Mouse (Mus musculus): ENCODE results near the gene Csrp1.

Gene Csrp1

DNA sequence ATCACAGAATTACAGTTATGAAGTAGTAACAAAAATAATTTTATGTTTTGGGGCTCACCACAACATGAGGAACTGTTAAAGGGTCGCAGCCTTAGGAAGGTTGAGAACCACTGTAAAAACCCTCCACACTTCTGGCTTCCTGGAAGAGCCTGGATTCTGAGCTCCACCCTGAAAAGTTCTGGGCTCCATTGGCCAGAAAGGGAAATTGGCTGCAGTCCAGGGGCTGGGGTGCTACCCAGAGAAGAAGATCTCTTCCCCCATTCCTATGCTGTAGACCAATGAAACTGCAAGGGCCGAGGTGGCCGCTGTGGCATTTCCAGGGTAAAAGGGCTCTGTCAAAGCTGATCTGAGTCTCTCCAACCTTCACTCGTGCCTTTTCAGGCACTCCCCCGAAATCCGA, 21.8 kb upstream of the Csrp1 start:
- DNase-seq (ENCODE audit: low spot score): no peak

DNA sequence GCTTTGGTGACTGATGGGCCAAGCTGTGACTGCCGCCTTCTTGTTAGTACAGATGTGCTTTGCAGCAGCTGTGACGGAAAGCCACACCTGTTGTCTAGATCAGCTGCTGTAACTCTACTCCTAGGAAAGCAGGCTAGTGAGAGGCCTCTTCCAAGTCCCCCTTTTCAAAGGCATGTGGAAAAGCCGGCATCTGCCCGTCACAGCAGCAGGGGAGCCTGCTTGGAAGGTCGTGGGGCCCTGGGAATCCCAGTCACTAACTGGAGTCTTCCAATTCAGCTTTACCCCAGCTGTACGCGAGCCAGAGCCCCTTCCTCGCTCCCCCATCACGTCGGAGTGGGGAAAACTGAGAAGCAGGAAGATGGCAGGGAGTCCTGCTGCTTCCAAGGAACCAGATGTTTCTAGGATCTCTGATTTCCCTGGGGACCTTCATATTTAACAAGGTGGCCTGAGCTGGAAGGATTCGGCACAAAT, 21.4 kb upstream of the Csrp1 start:
- DNase-seq (ENCODE audit: low spot score): no peak

DNA sequence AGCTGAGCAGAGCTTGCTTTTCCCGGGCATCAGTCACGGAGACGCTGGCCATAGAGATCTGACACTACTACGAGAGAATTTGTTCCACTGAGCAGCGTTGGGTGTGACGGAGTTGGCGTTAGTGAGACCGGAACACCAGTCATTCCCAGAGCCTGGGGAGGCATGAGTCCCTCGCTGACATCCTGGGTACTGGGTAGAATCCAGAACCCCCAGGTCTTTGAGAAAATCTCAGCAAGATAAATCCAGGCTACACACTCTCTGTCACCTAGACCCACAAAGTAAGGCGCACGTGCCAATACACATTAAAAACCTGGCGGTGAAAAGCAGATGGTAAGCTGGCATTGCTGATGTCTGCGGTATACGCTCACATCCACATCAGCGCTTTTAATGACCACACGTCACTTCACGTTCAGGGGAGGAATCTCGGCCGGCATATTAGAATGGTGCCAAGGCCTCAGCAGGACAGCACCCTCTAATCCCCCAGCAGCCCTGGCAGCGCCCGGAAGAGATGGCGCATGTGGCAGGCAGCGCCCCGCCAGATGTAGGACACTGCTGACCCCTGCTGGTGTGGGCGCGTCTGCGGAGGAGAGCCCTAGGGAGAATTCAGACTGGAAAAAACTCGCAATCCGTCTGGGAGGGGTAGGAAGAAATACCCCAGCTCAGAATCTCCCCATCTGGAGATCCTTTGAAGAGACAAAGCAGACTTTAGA, 20.7 kb upstream of the Csrp1 start:
- peak; percentile 86 for DNase-seq (ENCODE audit: low spot score)

DNA sequence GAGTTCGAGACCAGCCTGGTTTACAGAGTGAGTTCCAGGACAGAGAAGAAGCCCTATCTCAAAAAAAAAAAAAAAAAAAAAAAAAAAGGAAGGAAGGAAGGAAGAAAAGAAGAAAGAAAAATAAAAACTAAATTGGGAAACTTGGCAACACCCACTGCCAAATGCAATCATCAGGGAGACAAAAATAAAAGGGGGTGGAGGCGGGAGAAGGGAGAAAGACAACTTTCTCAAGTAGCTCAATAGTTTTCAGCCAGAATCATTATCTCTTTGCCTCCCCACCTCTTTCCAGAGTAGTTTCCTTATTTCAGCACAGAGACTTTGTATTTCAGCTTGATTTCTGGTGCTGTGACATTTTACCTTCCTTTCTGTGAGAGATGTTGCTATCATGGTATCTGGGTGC, 20.0 kb upstream of the Csrp1 start:
- DNase-seq (ENCODE audit: low spot score): no peak

DNA sequence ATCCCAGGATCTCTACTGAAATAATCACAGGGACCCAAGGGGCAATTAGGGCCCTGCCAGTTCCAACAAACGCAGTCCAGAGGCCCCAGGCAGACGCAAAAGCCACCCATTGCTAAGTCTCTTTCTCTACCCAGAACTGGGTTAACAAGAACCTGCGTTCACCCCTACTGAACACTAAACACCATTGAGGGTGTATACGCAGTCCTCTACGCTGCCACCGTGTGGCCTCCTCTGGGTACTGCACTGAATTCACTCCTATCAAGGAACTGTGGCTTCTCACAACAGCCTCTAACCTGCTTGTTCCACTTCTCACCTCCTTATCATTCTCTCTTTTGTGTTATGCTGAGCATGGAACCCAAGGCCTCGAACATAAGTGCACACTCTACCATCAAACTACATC, 19.3 kb upstream of the Csrp1 start:
- peak; percentile 91 for DNase-seq (ENCODE audit: low spot score)

DNA sequence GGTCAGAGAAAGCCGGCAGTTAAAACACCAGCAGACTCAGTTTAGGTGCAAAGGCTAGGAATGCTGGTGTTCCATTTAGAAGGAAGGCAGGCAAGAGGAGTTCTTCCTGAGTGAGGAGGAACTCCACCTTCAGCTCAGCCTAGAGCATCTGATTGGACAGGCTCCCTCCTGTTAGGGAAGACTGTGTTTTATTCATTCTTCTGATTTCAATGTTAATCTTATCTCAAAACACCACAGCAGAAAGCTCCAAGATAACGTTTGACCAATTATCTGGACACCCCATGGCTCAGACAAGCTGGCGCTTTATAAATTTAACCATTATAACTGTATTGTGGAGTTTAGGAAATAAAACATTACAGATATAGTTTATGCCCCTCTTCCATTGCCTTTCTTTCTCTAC, 18.5 kb upstream of the Csrp1 start:
- DNase-seq (ENCODE audit: low spot score): no peak

DNA sequence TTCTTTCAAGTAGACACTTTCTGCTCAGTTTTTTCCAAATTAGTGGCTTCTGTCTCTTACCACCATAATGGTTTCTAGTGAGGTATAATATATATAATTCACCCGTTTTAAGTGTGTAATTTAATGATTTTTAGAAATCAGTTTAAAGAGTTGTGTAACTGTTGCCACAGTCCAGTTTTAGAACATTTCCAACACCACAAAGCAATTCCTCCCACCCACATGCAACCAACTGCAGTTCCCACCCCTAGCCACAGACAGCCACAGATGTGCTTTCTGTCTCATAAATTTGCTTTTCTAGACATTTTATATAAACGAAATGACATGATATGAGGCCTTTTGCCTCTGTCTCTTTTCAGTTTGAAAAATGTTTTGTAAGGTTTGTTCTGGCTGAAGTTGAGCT, 17.1 kb upstream of the Csrp1 start:
- DNase-seq (ENCODE audit: low spot score): no peak

DNA sequence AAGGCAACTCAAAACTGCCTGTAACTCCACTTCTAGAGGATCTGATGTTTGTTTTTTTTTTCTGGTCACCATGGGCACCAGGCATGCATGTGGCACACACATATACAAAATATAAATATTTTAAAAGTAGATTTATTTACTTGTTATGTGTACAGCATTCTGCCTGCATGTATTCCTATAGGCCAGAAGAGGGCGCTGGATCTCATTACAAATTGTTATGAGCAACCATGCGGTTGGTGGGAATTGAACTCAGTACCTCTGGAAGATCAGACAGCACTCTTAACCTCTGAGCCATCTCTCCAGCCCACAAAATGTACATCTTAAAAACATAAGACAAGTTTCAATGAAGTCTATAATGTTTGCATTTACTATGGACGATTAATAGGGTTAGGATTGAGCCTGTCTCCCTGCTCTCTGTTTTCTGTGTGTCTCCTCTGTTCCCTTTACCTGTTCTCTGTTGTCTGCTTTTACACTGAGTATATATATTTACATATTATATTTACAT, 15.5 kb upstream of the Csrp1 start:
- DNase-seq (ENCODE audit: low spot score): no peak

DNA sequence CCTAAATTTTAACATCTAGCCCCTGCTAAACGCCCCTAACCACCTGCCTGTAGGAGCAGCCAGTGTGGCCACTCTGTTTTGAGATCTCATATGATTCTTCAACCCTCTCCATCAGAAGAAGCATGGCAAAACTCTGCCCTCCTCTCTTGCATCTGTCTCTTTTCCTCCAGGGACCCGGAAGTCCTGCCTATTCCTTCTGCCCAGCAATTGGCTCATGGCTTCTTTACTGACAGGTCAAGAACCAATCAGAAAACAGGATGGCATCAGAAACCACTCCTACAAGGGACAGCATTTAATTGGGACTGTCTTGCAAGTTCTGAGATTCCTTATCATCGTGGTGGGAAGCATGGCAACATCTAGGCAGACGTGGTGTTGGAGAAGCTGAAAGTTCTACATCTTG, 11.5 kb upstream of the Csrp1 start:
- DNase-seq (ENCODE audit: low spot score): no peak

DNA sequence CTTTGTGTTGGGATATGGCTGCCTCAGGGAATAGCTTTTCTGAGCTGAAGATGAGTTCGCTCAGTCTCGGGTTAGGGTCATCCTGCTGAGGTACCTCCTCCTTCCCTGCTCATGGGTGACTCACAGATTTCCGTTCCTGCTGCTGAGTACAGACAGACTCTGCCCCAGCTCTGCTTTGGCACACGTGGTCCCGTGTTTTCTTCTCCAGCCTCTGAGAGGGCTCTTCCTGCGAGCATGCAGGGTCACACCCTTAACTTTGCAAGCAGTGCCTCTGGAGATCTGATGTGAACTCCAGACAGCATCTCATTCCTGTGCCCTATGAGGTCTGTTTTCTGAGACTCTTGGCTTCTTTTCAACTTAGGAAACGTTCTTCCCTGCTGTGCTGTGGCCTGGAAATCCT, 8.7 kb upstream of the Csrp1 start:
- no peak for DNase-seq (ENCODE audit: low spot score)

DNA sequence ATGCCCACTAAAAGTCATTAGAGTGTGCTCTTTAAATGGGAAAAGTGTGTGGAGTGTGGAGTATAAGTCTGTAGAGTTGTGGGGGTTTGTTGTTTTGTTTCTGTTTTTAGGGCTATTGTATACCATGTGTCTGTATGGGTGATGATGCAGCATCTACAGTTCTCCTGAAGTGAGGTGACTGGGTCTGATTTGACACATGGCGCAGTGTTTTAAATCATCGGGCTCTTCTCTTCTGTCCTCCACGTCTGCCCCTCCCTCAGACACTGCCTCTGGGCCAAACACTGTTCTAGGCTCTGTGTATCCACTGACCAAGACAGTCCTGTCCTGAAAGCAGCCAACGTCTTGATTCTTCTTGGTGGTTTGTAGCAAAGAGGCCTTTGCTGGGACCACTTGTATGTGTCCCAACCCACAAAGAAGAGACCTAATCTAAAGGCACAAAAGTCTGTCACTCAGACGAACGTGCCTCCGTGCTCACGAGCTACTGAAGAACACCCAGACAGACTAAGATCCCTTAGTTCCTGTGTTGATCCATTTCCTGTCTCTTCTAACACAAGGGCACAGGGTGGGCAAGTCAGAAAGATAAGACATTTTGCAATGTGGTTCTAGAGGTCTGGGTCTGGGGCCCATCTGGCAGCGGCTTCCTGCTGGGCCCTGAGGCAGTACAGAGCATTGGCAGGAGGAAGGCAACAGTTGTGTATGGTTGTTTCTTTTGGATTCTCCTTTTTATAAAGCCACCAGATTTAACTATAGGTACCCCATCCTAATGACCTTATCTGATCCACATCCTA, 5.6 kb upstream of the Csrp1 start:
- DNase-seq (ENCODE audit: low spot score): no peak

DNA sequence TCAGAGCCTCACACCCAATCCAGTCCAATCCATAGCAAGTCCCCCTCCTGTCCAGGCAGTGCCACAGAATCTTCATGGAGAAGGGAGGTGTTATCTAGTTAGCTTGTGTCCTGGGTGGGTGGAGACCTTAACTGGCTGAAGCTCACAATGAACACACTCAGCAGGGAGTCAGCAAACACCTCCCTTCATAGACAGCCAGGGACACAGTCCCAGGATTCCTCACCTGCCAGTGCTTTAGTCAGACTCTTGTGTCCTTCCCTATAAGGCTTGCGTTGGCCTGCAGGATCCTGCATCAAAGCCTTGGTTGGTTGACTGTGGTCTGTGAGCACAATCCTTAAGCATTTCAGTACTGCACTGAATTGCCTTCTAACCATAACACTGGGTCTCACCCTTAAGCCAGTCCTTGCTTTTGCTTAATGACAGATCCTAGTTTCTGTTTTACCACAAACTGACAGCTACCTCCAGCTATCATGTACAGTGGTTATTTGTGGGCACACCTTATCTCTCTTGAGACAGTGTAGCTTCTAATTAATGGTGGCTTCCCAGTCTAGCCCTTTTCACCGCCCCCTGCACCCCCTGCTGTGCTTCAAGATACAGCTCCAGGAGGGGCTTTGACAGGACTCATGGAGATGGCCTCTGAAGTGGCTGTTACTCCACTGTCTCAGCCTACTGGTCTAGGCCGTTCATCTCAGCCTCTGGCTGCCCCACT, 4.8 kb upstream of the Csrp1 start:
- no peak for DNase-seq (ENCODE audit: low spot score)

DNA sequence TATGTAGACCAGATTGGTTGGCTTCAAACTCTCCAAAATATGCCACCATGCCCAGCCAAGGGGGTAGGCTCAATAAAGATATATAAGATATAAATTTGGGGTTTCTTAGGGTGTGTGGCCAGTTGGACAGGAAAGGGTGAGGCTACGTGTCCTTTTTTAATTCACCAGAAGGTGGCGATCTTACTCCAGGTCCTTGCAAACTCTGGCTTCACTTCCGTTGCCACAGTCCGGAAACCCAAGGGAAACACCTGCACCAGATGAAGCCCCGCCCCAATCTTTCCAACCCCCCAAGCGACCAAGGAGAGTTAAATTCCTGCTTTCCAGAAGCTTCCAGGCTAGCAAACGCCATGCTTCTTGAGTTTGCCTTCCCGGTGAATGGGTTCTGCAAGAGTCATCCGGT, 375 bp upstream of the Csrp1 start:
- peak; percentile 91 for DNase-seq (ENCODE audit: low spot score)

DNA sequence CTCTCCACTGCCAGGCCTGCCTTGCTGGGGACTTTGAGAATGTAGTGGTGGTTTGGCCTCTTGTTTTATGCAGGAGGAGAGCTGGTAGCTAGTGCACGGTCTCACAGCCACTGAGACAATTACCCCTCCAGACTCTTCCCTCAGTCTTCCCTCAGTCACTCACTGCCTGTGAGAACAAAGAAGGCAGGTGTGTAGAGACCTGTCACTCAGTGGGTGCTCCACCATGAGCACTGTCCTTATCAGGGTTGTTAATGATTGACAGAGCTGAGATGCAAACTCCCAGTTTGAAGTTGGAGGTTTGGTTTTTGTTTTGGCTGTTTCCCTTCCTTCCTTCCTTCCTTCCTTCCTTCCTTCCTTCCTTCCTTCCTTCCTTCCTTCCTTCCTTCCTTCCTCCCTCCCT, 3.2 kb downstream of the Csrp1 start:
- no peak for DNase-seq (ENCODE audit: low spot score)

DNA sequence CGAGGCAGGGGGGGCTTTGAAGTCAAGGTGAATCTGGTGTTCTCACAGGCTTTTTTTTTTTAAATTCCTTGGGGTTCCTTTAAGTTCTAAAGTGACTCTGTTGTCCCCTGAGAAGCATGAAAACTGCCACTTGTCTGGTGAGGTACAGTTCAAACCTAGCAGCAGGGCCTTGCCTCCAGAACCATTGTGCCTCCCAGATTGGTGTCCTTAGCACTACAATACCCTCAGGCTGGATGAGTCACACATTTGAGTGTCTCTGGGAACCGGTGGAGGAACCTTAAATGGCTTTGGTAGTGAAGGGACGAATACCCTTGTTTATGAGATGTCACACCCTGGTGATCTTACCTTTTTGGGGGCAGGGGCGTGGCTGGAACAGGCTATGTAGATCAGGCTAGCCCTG, 4.3 kb downstream of the Csrp1 start:
- no peak for DNase-seq (ENCODE audit: low spot score)

DNA sequence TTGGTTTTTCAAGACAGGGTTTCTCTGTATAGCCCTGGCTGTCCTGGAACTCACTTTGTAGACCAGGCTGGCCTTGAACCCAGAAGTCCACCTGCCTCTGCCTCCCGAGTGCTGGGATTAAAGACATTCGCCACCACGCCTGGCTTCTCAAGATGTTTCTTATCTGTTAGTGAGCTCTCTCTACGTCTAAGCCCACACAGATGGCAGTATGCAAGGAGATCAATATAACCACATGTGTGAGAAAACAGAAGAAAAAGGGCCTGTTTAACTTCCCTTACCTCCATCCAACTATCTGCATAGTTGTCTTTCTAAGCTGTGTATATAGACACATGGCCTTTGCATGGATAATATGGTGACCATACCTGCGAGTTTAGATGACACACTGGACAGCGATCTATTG, 5.5 kb downstream of the Csrp1 start:
- no peak for DNase-seq (ENCODE audit: low spot score)

DNA sequence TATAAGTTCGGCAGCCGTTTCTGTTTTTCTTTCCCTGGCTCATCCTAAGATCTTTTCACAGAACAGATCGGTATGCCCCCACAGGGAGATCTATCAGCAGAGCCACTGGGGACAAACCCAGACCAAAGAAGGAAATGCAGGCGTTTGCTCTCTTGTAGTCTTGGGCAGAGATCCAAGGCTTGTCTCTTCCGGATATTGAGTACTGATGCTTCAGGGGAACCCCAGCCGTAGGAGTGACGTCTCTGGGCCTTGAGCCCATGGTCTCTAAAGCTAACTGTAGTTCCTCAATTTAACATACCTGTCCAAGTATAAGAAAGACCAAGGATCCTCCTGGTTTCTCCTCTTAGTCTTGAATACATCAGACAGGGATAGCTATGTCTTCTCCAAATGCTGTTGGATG, 6.1 kb downstream of the Csrp1 start:
- no peak for DNase-seq (ENCODE audit: low spot score)

DNA sequence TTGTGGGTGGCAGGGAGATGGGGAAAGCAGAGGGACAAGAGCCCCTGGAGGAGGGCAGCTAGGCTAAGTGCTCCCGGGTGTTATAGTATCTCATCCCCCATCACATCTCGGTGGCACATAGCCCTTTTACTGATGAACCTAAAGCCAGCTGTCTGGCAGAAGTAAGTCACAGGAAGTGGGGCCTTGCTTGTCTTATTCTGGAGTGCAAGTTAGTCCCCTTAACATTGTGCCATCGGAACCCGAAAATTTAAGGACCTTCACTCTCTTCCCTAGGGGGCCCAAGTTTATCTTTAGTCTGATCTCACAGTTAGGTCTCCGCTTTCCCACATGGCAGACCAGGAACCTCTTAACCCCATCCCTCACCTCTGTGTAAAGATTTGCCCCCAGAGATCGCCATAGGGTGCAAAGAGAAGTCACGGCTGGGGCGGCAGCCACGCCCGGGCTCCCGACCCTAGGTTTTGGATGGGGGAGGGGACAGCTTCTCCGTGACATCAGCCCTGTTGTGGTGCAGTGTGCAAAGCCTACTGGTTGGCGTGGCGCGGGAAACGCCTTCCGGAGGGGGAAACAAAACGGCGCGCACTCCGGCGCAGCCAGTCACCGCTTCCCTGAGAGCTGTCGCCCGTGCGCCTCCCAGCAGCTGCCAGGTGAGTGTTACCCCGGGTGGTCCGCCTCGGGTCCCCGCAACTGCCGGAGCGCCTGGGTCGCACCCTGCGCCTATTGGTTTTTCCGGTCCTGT, 8.9 kb downstream of the Csrp1 start:
- DNase-seq (ENCODE audit: low spot score): peak; percentile 86

DNA sequence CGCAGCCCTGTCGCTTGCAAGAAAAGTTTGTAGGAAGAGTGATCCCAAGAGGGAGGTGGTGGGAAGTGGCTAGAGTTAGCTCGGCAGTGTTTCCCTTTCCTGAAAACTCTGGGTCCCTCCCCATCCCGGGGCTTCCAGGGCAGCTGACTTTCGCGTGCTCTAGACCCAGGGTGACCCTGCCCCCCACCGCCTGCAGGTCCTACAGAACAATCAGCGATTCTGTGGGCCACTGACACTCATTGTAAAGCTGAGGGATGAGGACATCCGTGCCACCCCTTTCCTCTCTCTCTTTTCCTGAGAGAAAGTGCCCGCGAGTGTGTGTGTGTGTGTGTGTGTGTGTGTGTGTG, 9.5 kb downstream of the Csrp1 start:
- DNase-seq (ENCODE audit: low spot score): no peak

DNA sequence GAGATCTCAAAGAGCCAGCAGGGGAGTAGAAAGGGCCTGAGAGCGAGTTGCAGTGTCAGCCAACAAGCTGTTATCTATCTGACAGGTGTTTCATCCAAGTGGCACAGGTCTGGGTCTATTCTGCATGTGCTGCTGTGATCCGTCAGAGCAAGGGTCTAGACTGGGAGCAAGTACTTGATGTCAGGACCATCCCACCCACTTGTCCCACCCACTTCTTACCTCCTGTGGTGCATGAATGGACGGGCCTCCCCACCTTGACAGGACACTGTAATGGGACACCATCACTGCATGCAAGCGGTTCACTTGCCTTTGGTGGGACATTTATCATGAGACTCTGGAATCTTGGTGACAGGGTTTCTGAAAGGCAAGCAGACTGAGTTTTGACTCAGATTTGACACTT, 10.0 kb downstream of the Csrp1 start:
- no peak for DNase-seq (ENCODE audit: low spot score)

DNA sequence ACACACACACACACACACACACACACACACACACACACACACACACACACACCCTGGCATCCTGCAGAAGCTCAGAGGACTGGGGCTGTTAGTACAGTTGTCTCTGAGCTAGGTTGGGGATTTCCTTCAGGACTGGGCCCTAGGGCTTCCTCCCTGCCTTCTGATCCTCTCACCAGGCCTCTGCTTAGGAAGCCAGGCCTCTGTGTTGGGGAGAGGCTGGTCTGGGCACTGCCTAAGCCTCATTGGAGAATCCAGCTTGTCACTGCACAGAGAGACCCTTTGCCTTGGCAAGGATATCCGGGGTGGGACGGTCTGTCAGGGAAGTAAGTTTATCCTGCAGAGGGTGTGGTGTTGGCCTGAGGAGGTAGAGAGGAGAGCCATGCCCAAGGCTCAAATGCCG, 10.4 kb downstream of the Csrp1 start:
- DNase-seq (ENCODE audit: low spot score): no peak

DNA sequence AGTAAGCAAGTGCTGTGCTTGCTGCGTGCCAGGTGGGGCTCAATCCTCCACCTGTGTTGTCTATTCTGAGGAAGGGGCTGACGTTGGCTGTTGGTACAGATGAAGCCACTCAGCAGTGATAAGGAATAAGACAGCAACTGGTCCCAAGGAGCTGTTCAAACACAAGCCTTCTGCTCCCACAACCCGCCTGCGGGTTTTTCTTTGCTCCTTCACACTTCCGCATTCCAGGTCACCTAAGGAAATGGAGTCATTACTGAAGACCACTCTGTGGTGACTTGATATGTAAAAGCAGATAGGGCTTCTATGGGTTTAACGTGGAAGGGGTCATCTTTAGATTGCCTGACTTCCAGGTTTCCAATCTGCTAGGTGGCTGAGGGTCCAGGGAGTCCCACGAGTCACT, 11.5 kb downstream of the Csrp1 start:
- DNase-seq (ENCODE audit: low spot score): no peak

Data from retina, embryonic 14.5 days (tissue).